Comparison of ENCODE assay signal across 8 mouse cellular contexts in genomic region chr11:113810638-113811545, GRCm38 (mm10). TPM values are rescaled to one million over a fixed set of nuclear protein-coding genes. Genes with fewer than 3 reads are reported as not detected.
DNase-seq lines count a peak whose midpoint lies in the region; ATAC-seq and TF ChIP-seq lines count a peak whose summit lies in the region.

No protein-coding gene starts in this region.

- no peaks in the 10 kb centered on the region for H3K27me3 ChIP-seq in heart, embryonic 12.5 days (replicated peaks)
- H3K27me3 ChIP-seq in kidney, embryonic 16.5 days (ENCODE audit: insufficient read depth, low read length), result no peaks in the 10 kb centered on the region
- H3K27me3 ChIP-seq in liver, adult 2 months (ENCODE audit: control insufficient read depth, insufficient read depth, low read length), result no peaks in the 10 kb centered on the region
- H3K27me3 ChIP-seq in stomach, embryonic 16.5 days (ENCODE audit: control insufficient read depth, insufficient read depth, low read length), result no peaks in the 10 kb centered on the region

- no peak overlapping the region for H3K27ac ChIP-seq in bone marrow macrophage, adult 2 months (ENCODE audit: insufficient read depth, low read depth, low read length)
- H3K27ac ChIP-seq in embryonic fibroblast, embryonic 13.5 days (ENCODE audit: insufficient read depth, low read length), result no peak overlapping the region
- no peak overlapping the region for H3K27ac ChIP-seq in heart, embryonic 12.5 days (ENCODE audit: poor library complexity, severe bottlenecking)
- no peak overlapping the region for H3K27ac ChIP-seq in kidney, embryonic 16.5 days (ENCODE audit: low read length)
- no peak overlapping the region for H3K27ac ChIP-seq in liver, adult 2 months (replicated peaks; ENCODE audit: insufficient read depth, low read depth, low read length)
- H3K27ac ChIP-seq in stomach, embryonic 16.5 days (ENCODE audit: low read length), result peak overlapping the region; percentile 58

- no peaks in the 10 kb centered on the region for H3K9me3 ChIP-seq in heart, embryonic 12.5 days (replicated peaks)
- H3K9me3 ChIP-seq in kidney, embryonic 16.5 days (ENCODE audit: low read length), result no peaks in the 10 kb centered on the region
- no peaks in the 10 kb centered on the region for H3K9me3 ChIP-seq in stomach, embryonic 16.5 days (replicated peaks; ENCODE audit: control insufficient read depth, low read length)

- peak; percentile 30; the same call in 1 of the 2 replicates for TF ChIP-seq CTCF in bone marrow macrophage, adult 2 months (IDR thresholded peaks at IDR 0.05; ENCODE audit: low read depth, low read length)
- peak; percentile 62; the same call in 1 of the 2 replicates for TF ChIP-seq CTCF in embryonic fibroblast, embryonic 13.5 days (IDR thresholded peaks at IDR 0.05; ENCODE audit: borderline replicate concordance, insufficient read depth, low read length)
- TF ChIP-seq CTCF in liver, adult 2 months (IDR thresholded peaks at IDR 0.05; ENCODE audit: low read depth, low read length), result peak; percentile 62; the same call in 1 of the 2 replicates

- H3K9ac ChIP-seq in heart, embryonic 12.5 days, result no peak overlapping the region; the same call in 1 of the 2 replicates
- 0 out of 2 replicates have a peak overlapping the region, but pooled peaks have one; percentile 3 for H3K9ac ChIP-seq in kidney, embryonic 16.5 days (replicated peaks; ENCODE audit: low read length)
- no peak overlapping the region for H3K9ac ChIP-seq in liver, adult 2 months (ENCODE audit: low read depth, low read length)
- peak overlapping the region; percentile 65 for H3K9ac ChIP-seq in stomach, embryonic 16.5 days (ENCODE audit: low read length)

- 53% methylated on average over 24 of the region's 24 CpGs for WGBS in heart, embryonic 12.5 days
- 48% methylated on average over 24 of the region's 24 CpGs for WGBS in kidney, embryonic 16.5 days
- WGBS in liver, adult 2 months, result 53% methylated on average over 24 of the region's 24 CpGs
- WGBS in stomach, embryonic 16.5 days, result 44% methylated on average over 24 of the region's 24 CpGs

- H3K79me2 ChIP-seq in liver, adult 2 months (ENCODE audit: control insufficient read depth, insufficient read depth, low read length), result no peaks in the 10 kb centered on the region

- ATAC-seq in heart, embryonic 12.5 days (ENCODE audit: insufficient number of reproducible peaks, low FRiP score), result 0 out of 2 replicates have a peak, but pooled peaks have one; percentile 38
- peak; percentile 64 for ATAC-seq in kidney, embryonic 16.5 days (ENCODE audit: low FRiP score, low TSS enrichment)
- peak; percentile 67; the same call in 1 of the 2 replicates for ATAC-seq in stomach, embryonic 16.5 days (ENCODE audit: insufficient read depth, low FRiP score)

- TF ChIP-seq POLR2A in bone marrow macrophage, adult 2 months (IDR thresholded peaks at IDR 0.05; ENCODE audit: borderline replicate concordance, low read depth, low read length), result no peak
- no peak for TF ChIP-seq POLR2A in embryonic fibroblast, embryonic 13.5 days (IDR thresholded peaks at IDR 0.05; ENCODE audit: low read depth, low read length)
- TF ChIP-seq POLR2A in liver, adult 2 months (IDR thresholded peaks at IDR 0.05; ENCODE audit: extremely low read depth, insufficient read depth, low read length), result no peak

- no peaks in the 10 kb centered on the region for H3K36me3 ChIP-seq in heart, embryonic 12.5 days
- no peaks in the 10 kb centered on the region for H3K36me3 ChIP-seq in kidney, embryonic 16.5 days (ENCODE audit: insufficient read depth, low read length)
- no peaks in the 10 kb centered on the region for H3K36me3 ChIP-seq in liver, adult 2 months (ENCODE audit: control insufficient read depth, insufficient read depth, low read length)
- H3K36me3 ChIP-seq in stomach, embryonic 16.5 days (ENCODE audit: control insufficient read depth, insufficient read depth, low read length), result no peaks in the 10 kb centered on the region

- peak; percentile 84 for DNase-seq in B cell, adult 2 months
- DNase-seq in liver, adult 2 months (ENCODE audit: extremely low read depth, low read depth, low spot score), result peak; percentile 52
- peak; percentile 93 for DNase-seq in neural tube, embryonic 10.5 days (ENCODE audit: extremely low spot score, low spot score)

- no peak overlapping the region for H3K4me3 ChIP-seq in bone marrow macrophage, adult 2 months (ENCODE audit: insufficient read depth, low read length)
- no peak overlapping the region for H3K4me3 ChIP-seq in embryonic fibroblast, embryonic 13.5 days (ENCODE audit: insufficient read depth, low read length)
- no peak overlapping the region for H3K4me3 ChIP-seq in heart, embryonic 12.5 days
- no peak overlapping the region for H3K4me3 ChIP-seq in kidney, embryonic 16.5 days (ENCODE audit: low read length)
- no peak overlapping the region for H3K4me3 ChIP-seq in liver, adult 2 months (ENCODE audit: insufficient read depth, low read depth, low read length)
- no peak overlapping the region for H3K4me3 ChIP-seq in stomach, embryonic 16.5 days (replicated peaks; ENCODE audit: low read length)

- peak overlapping the region; percentile 55 for H3K4me2 ChIP-seq in heart, embryonic 12.5 days
- H3K4me2 ChIP-seq in kidney, embryonic 16.5 days (replicated peaks; ENCODE audit: low read depth, low read length), result no peak overlapping the region
- 0 out of 2 replicates have a peak overlapping the region, but pooled peaks have one; percentile 17 for H3K4me2 ChIP-seq in stomach, embryonic 16.5 days (ENCODE audit: low read depth, low read length)

- H3K4me1 ChIP-seq in bone marrow macrophage, adult 2 months (ENCODE audit: control insufficient read depth, insufficient read depth, low read length), result peaks cover 9% of the 10 kb centered on the region
- H3K4me1 ChIP-seq in embryonic fibroblast, embryonic 13.5 days (ENCODE audit: control insufficient read depth, insufficient read depth, low read length), result 0 out of 2 replicates have a peak, but pooled peaks cover 2% of the 10 kb centered on the region
- peaks cover 29% of the 10 kb centered on the region for H3K4me1 ChIP-seq in heart, embryonic 12.5 days (replicated peaks)
- H3K4me1 ChIP-seq in kidney, embryonic 16.5 days (ENCODE audit: insufficient read depth, low read length), result peaks cover 21% of the 10 kb centered on the region
- no peaks in the 10 kb centered on the region; the same call in 1 of the 2 replicates for H3K4me1 ChIP-seq in liver, adult 2 months (ENCODE audit: control insufficient read depth, insufficient read depth, low read length)
- peaks cover 19% of the 10 kb centered on the region for H3K4me1 ChIP-seq in stomach, embryonic 16.5 days (ENCODE audit: control insufficient read depth, insufficient read depth, low read length)

RNA-seq across cellular contexts. Expression of gene Cdc42ep4, which starts 59.2 kb away (rescaled TPM):
- 18.3 and 20.9 TPM in 2 replicates for polyA plus RNA-seq in bone marrow macrophage, adult 2 months (2012; ENCODE audit: insufficient read depth, insufficient read length, missing spikeins)
- 21.3 and 24.1 TPM in 2 replicates for polyA plus RNA-seq in embryonic fibroblast, embryonic 13.5 days (2011; ENCODE audit: insufficient read length, low read depth, missing spikeins)
- 23.2 and 24.3 TPM in 2 replicates for polyA plus RNA-seq in heart, embryonic 12.5 days (2016; fragmentation: Nextera tagmentation; extraction: Ambion mirVana)
- 73.9 and 74.5 TPM in 2 replicates for polyA plus RNA-seq in kidney, embryonic 16.5 days (2015; fragmentation: Nextera tagmentation; extraction: Ambion mirVana)
- total RNA-seq in liver, adult 2 months (2014; rRNA removed), result 25.2 and 36.7 TPM in 2 replicates
- polyA plus RNA-seq in liver, adult 2 months (2012; rRNA removed), result 32.7 and 32.9 TPM in 2 replicates
- 59.7 and 62.0 TPM in 2 replicates for polyA plus RNA-seq in stomach, embryonic 16.5 days (2015; fragmentation: Nextera tagmentation; extraction: Ambion mirVana)

Comparison
In these comparisons a context has a peak if more than half of its experiments do, and no peak if none do; other contexts are left out.
1. H3K9ac ChIP-seq: peak in kidney, embryonic 16.5 days (single experiment) and stomach, embryonic 16.5 days (single experiment); none in heart, embryonic 12.5 days (single experiment) and liver, adult 2 months (single experiment).
2. Peak in every context shown above with its lines, with median percentiles within 50 percentile points of each other: DNase-seq, CTCF ChIP-seq and ATAC-seq.